Mouse (Mus musculus): ENCODE data around the gene Trit1. TPM values are rescaled to one million over a fixed set of nuclear protein-coding genes. Genes with fewer than 3 reads are reported as not detected.

The Trit1 gene
- polyA plus RNA-seq, 1 experiment from 2014 or later: 19.2 TPM

DNA sequence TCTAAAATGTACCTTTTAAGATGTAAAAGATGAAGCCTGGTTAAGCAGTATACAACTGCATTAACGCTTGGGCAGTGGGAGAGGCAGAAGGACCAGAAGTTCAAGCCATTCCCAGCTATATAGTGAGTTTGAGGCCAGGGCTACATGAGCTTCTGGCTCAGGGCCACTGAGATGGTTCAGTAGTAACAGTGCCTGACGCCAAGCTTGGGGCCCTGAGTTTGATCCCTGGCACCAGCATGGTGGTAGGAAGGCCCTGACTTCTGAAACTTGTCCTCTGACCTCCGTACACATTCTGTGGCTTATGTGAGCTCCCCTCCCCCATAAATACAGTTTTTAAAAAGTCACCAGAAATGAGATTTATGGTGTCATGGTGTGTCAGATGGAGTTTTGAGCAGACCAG, 5.2 kb downstream of the Trit1 start:
- H3K9ac ChIP-seq (replicated peaks; ENCODE audit: low read depth, low read length): no peak overlapping the region
- ATAC-seq (ENCODE audit: insufficient number of reproducible peaks, insufficient read depth, low FRiP score, low read depth): no peak
- no peak overlapping the region for H3K27ac ChIP-seq (ENCODE audit: low read length)
- H3K4me2 ChIP-seq (replicated peaks; ENCODE audit: low read depth, low read length): no peak overlapping the region
- H3K4me1 ChIP-seq (ENCODE audit: control insufficient read depth, insufficient read depth, low read length): peaks cover 14% of the 10 kb centered on the region; the same call in 1 of the 2 replicates
- 91% methylated on average over 3 of the region's 3 CpGs for WGBS
- H3K27me3 ChIP-seq (ENCODE audit: control insufficient read depth, insufficient read depth, low read length): no peaks in the 10 kb centered on the region
- no peak overlapping the region for H3K4me3 ChIP-seq (ENCODE audit: low read depth, low read length)
- no peaks in the 10 kb centered on the region for H3K9me3 ChIP-seq (ENCODE audit: control insufficient read depth, low read depth, low read length)
- no peaks in the 10 kb centered on the region for H3K36me3 ChIP-seq (ENCODE audit: control insufficient read depth, insufficient read depth, low read length)

DNA sequence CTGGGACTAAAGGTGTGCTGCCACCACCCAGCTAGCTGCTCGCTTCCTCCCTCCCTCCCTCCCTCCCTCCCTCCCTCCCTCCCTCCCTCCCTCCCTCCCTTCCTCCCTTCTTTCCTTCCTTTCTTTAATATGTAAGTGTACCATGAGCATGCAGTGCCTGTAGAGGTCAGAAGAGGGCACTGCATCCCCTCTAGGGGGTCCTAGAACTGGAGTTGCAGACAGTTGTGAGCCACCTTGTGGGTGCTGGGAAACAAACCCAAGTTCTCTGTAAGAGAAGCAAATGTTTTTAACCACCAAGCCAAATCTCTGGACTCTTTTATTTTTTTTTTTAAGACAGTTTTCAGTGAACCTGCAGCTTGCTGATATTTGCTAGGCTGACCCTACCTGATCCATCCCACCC, 6.5 kb downstream of the Trit1 start:
- WGBS: no CpG with 5 or more reads among the region's 1 CpGs
- no peaks in the 10 kb centered on the region for H3K27me3 ChIP-seq (ENCODE audit: control insufficient read depth, insufficient read depth, low read length)
- H3K9me3 ChIP-seq (ENCODE audit: control insufficient read depth, low read depth, low read length): no peaks in the 10 kb centered on the region
- peaks cover 7% of the 10 kb centered on the region; the same call in 1 of the 2 replicates for H3K4me1 ChIP-seq (ENCODE audit: control insufficient read depth, insufficient read depth, low read length)
- H3K27ac ChIP-seq (ENCODE audit: low read length): no peak overlapping the region
- H3K4me2 ChIP-seq (replicated peaks; ENCODE audit: low read depth, low read length): no peak overlapping the region
- no peak for ATAC-seq (ENCODE audit: insufficient number of reproducible peaks, insufficient read depth, low FRiP score, low read depth)
- H3K4me3 ChIP-seq (ENCODE audit: low read depth, low read length): no peak overlapping the region
- no peak overlapping the region for H3K9ac ChIP-seq (replicated peaks; ENCODE audit: low read depth, low read length)
- H3K36me3 ChIP-seq (ENCODE audit: control insufficient read depth, insufficient read depth, low read length): 0 out of 2 replicates have a peak, but pooled peaks cover 1% of the 10 kb centered on the region

DNA sequence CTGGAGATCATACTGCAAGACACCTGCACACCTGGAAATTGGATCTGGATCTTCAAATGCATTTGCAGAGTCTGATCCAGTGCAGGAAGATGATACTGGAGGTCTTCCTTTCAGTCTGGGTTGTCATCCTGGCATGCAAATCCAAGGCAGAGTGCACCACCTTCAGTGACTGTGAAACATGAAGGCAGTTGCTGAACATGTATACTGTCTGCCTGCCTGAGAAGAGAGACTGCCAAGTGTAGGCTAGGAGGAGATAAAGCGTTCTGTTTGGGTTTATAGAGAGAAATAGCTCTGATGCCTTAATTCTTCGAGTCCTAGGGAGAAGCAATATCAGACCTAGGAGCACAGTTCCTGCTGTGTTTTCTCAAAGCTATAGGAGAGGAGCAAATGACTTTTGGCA, 9.0 kb downstream of the Trit1 start:
- no peak for ATAC-seq (ENCODE audit: insufficient number of reproducible peaks, insufficient read depth, low FRiP score, low read depth)
- H3K27me3 ChIP-seq (ENCODE audit: control insufficient read depth, insufficient read depth, low read length): no peaks in the 10 kb centered on the region
- 71% methylated on average over 2 of the region's 2 CpGs for WGBS
- 0 out of 2 replicates have a peak, but pooled peaks cover 3% of the 10 kb centered on the region for H3K4me1 ChIP-seq (ENCODE audit: control insufficient read depth, insufficient read depth, low read length)
- H3K36me3 ChIP-seq (ENCODE audit: control insufficient read depth, insufficient read depth, low read length): peaks cover 9% of the 10 kb centered on the region; the same call in 1 of the 2 replicates
- no peak overlapping the region for H3K4me2 ChIP-seq (replicated peaks; ENCODE audit: low read depth, low read length)
- H3K9me3 ChIP-seq (ENCODE audit: control insufficient read depth, low read depth, low read length): no peaks in the 10 kb centered on the region
- no peak overlapping the region for H3K4me3 ChIP-seq (ENCODE audit: low read depth, low read length)
- no peak overlapping the region for H3K9ac ChIP-seq (replicated peaks; ENCODE audit: low read depth, low read length)
- H3K27ac ChIP-seq (ENCODE audit: low read length): no peak overlapping the region; the same call in 1 of the 2 replicates

DNA sequence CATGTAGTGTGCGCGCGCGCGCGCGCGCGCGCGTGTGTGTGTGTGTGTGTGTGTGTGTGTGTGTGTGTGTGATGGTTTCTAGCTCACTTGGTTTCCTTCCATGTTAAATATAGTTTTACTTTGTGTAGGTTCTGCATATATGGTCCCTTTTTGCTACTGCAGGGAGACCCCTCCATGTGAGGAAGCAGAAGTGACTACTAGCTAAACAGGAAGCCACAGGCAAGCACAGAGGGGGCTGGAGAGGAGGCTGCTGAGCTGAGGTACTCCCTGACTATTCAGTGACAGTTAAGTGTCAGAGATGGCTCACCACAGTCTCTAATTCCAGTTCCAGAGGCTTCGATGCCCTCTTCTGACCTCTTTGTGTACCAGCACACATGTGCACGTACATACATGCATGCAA, 9.8 kb downstream of the Trit1 start:
- H3K27ac ChIP-seq (ENCODE audit: low read length): no peak overlapping the region; the same call in 1 of the 2 replicates
- no peak overlapping the region for H3K9ac ChIP-seq (replicated peaks; ENCODE audit: low read depth, low read length)
- 0 out of 2 replicates have a peak, but pooled peaks cover 3% of the 10 kb centered on the region for H3K4me1 ChIP-seq (ENCODE audit: control insufficient read depth, insufficient read depth, low read length)
- peaks cover 11% of the 10 kb centered on the region for H3K36me3 ChIP-seq (ENCODE audit: control insufficient read depth, insufficient read depth, low read length)
- H3K9me3 ChIP-seq (ENCODE audit: control insufficient read depth, low read depth, low read length): no peaks in the 10 kb centered on the region
- no peak overlapping the region for H3K4me2 ChIP-seq (replicated peaks; ENCODE audit: low read depth, low read length)
- no peaks in the 10 kb centered on the region for H3K27me3 ChIP-seq (ENCODE audit: control insufficient read depth, insufficient read depth, low read length)
- H3K4me3 ChIP-seq (ENCODE audit: low read depth, low read length): no peak overlapping the region
- no peak for ATAC-seq (ENCODE audit: insufficient number of reproducible peaks, insufficient read depth, low FRiP score, low read depth)
- 93% methylated on average over 13 of the region's 13 CpGs for WGBS

DNA sequence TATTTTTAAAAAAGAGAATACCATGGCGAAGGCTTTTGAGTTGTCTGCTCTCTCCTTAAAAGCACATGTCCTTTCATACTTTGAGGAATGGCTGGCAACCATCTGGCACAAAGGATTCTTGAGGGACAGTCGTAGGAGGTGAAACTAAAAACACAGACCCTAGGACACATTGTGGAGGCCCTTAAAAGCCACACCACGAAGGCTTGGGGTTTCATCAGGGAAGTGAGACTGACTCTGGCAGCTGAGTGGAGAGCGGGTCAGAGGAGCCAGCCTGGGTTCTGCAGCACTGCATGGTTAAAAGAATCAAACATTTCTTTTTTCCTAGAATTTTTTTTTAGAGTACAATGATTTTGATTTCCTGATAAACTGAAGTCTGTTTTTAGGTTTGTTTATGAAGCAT, 10.2 kb downstream of the Trit1 start:
- H3K4me3 ChIP-seq (ENCODE audit: low read depth, low read length): no peak overlapping the region
- H3K9me3 ChIP-seq (ENCODE audit: control insufficient read depth, low read depth, low read length): no peaks in the 10 kb centered on the region
- no peaks in the 10 kb centered on the region for H3K27me3 ChIP-seq (ENCODE audit: control insufficient read depth, insufficient read depth, low read length)
- 0 out of 2 replicates have a peak, but pooled peaks cover 3% of the 10 kb centered on the region for H3K4me1 ChIP-seq (ENCODE audit: control insufficient read depth, insufficient read depth, low read length)
- no peak for ATAC-seq (ENCODE audit: insufficient number of reproducible peaks, insufficient read depth, low FRiP score, low read depth)
- 87% methylated on average over 4 of the region's 4 CpGs for WGBS
- H3K9ac ChIP-seq (replicated peaks; ENCODE audit: low read depth, low read length): no peak overlapping the region
- peaks cover 15% of the 10 kb centered on the region for H3K36me3 ChIP-seq (ENCODE audit: control insufficient read depth, insufficient read depth, low read length)
- no peak overlapping the region for H3K4me2 ChIP-seq (replicated peaks; ENCODE audit: low read depth, low read length)
- no peak overlapping the region for H3K27ac ChIP-seq (ENCODE audit: low read length)

DNA sequence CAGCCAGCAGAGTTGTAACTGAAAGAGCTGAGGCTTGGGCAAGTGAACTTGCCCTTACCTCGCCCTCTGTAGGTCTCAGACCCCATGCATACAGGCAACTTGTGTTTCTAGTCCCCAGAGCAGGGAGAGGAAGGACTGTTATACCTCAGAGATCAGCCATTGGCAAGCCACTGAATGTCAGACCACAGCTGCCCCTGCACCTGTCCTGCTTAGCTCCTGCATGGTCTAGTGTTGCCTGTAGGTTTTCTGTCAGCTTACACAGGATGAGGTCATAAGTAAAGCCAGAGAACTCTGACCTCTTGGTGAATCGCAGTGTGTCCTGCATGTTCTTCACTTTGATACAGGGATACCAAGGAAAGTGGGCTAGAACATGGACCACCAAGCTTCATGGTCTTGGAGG, 18.4 kb downstream of the Trit1 start:
- no peaks in the 10 kb centered on the region for H3K27me3 ChIP-seq (ENCODE audit: control insufficient read depth, insufficient read depth, low read length)
- no peak for ATAC-seq (ENCODE audit: insufficient number of reproducible peaks, insufficient read depth, low FRiP score, low read depth)
- H3K27ac ChIP-seq (ENCODE audit: low read length): no peak overlapping the region
- 90% methylated on average over 2 of the region's 2 CpGs for WGBS
- peaks cover 8% of the 10 kb centered on the region for H3K36me3 ChIP-seq (ENCODE audit: control insufficient read depth, insufficient read depth, low read length)
- H3K4me3 ChIP-seq (ENCODE audit: low read depth, low read length): no peak overlapping the region
- H3K9me3 ChIP-seq (ENCODE audit: control insufficient read depth, low read depth, low read length): no peaks in the 10 kb centered on the region
- no peak overlapping the region for H3K9ac ChIP-seq (replicated peaks; ENCODE audit: low read depth, low read length)
- H3K4me1 ChIP-seq (ENCODE audit: control insufficient read depth, insufficient read depth, low read length): no peaks in the 10 kb centered on the region
- H3K4me2 ChIP-seq (replicated peaks; ENCODE audit: low read depth, low read length): no peak overlapping the region

DNA sequence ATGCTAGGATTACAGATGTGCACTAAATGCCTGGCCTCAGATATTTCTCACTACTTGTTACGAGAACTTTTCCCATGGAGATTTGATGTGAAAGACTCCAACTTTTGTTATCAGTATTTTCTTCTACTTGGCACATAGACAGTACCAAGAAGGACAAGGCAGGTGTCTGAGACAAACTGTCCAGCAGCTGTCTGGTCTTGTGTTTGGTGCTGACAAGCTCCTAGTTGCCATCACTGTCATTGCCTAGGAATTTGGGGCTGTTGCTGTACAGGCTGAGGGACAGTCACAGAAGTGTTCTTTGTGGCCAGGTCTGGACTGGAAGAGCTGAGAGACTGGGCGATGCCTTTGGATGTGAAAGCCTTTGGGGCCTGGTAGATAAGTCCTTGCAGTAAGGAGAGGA, 19.2 kb downstream of the Trit1 start:
- 92% methylated on average over 2 of the region's 2 CpGs for WGBS
- Histone ChIP-seq H3K36me3 (ENCODE audit: control insufficient read depth, insufficient read depth, low read length) (peaks cover 12% of the 10 kb centered on the region), H3K27me3 (ENCODE audit: control insufficient read depth, insufficient read depth, low read length) (no peaks in the 10 kb centered on the region), H3K9me3 (ENCODE audit: control insufficient read depth, low read depth, low read length) (no peaks in the 10 kb centered on the region), H3K4me1 (ENCODE audit: control insufficient read depth, insufficient read depth, low read length) (no peaks in the 10 kb centered on the region), H3K4me3 (ENCODE audit: low read depth, low read length) (no peak overlapping the region), H3K4me2 (replicated peaks; ENCODE audit: low read depth, low read length) (no peak overlapping the region), H3K9ac (replicated peaks; ENCODE audit: low read depth, low read length) (no peak overlapping the region), H3K27ac (ENCODE audit: low read length) (no peak overlapping the region)
- ATAC-seq (ENCODE audit: insufficient number of reproducible peaks, insufficient read depth, low FRiP score, low read depth): no peak

DNA sequence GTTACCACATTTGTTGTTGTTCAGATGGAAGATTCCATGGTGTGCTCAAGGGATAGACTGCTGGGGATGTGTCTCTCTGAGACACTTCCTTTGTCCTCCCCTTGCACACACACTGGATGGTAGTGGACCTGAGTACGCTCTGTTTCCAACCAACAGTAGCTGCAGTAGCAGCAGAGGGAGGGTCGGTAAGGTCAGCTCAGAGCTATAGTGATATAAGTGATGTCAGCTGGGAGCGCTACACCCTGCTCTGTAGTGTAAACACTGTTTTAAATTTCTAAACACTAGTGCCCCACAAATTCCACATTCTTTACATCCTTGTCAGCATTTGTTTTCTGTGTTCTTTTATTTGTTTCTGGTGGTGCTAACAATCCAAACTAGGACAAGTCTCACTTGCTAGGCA, 20.3 kb downstream of the Trit1 start:
- peaks cover 8% of the 10 kb centered on the region for H3K36me3 ChIP-seq (ENCODE audit: control insufficient read depth, insufficient read depth, low read length)
- H3K4me2 ChIP-seq (replicated peaks; ENCODE audit: low read depth, low read length): no peak overlapping the region
- no peaks in the 10 kb centered on the region for H3K4me1 ChIP-seq (ENCODE audit: control insufficient read depth, insufficient read depth, low read length)
- H3K4me3 ChIP-seq (ENCODE audit: low read depth, low read length): no peak overlapping the region
- no peak overlapping the region for H3K27ac ChIP-seq (ENCODE audit: low read length)
- H3K9me3 ChIP-seq (ENCODE audit: control insufficient read depth, low read depth, low read length): no peaks in the 10 kb centered on the region
- WGBS: 39% methylated on average over 3 of the region's 3 CpGs
- H3K27me3 ChIP-seq (ENCODE audit: control insufficient read depth, insufficient read depth, low read length): no peaks in the 10 kb centered on the region
- no peak overlapping the region for H3K9ac ChIP-seq (replicated peaks; ENCODE audit: low read depth, low read length)
- no peak for ATAC-seq (ENCODE audit: insufficient number of reproducible peaks, insufficient read depth, low FRiP score, low read depth)

DNA sequence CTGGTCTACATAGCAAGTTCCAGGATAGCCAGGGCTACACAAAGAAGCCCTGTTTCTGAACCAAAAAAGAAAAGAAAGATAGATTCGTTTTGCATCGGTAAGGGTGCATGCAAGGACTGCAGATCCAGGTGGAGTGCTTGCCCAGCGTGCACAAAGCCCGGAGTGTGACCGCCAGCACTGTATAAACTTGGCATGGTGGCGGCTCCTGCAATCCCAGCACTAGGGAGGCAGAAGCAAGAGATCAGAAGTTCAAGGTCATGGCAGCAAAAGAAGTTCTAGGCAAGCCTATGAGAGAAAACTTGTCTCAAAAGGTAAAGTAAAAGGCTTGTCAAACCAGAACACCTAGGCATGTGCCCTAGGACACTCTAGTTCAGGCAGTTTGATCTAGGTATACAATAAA, 24.7 kb downstream of the Trit1 start:
- ATAC-seq (ENCODE audit: insufficient number of reproducible peaks, insufficient read depth, low FRiP score, low read depth): no peak
- Histone ChIP-seq H3K9me3 (ENCODE audit: control insufficient read depth, low read depth, low read length) (no peaks in the 10 kb centered on the region), H3K4me2 (replicated peaks; ENCODE audit: low read depth, low read length) (no peak overlapping the region), H3K4me3 (ENCODE audit: low read depth, low read length) (no peak overlapping the region), H3K4me1 (ENCODE audit: control insufficient read depth, insufficient read depth, low read length) (peaks cover 2% of the 10 kb centered on the region; the same call in 1 of the 2 replicates), H3K27me3 (ENCODE audit: control insufficient read depth, insufficient read depth, low read length) (no peaks in the 10 kb centered on the region), H3K9ac (replicated peaks; ENCODE audit: low read depth, low read length) (no peak overlapping the region), H3K36me3 (ENCODE audit: control insufficient read depth, insufficient read depth, low read length) (peaks cover 13% of the 10 kb centered on the region), H3K27ac (ENCODE audit: low read length) (no peak overlapping the region)
- WGBS: 90% methylated on average over 6 of the region's 6 CpGs

Measured in stomach, embryonic 14.5 days (tissue).